26 mouse cellular contexts compared by ENCODE assay signal in genomic region chr6:20028466-20028865, GRCm38 (mm10).
DNase-seq lines count a peak whose midpoint lies in the region; ATAC-seq lines count a peak whose summit lies in the region.
"Had no signal": no experiment of that assay in that cellular context is flagged by ENCODE, and none has a peak within 500 bp of the region (broad histone marks: within the 10 kb centered on the region; RNA-seq: fewer than 3 reads in every experiment).

No protein-coding gene starts in this region.

- no peak overlapping the region for H3K27ac ChIP-seq in intestine, embryonic 15.5 days
- no peak overlapping the region for H3K27ac ChIP-seq in liver, embryonic 13.5 days
- no peak overlapping the region for H3K27ac ChIP-seq in liver, embryonic 16.5 days (ENCODE audit: low read length)
- H3K27ac ChIP-seq: embryonic facial prominence, embryonic 12.5 days; embryonic facial prominence, embryonic 15.5 days; heart, embryonic 15.5 days; hindbrain, embryonic 12.5 days; hindbrain, embryonic 15.5 days had no signal

- no peak overlapping the region for H3K4me3 ChIP-seq in intestine, embryonic 15.5 days (replicated peaks)
- no peak overlapping the region for H3K4me3 ChIP-seq in liver, embryonic 13.5 days (replicated peaks)
- H3K4me3 ChIP-seq in liver, embryonic 16.5 days (ENCODE audit: low read depth, low read length) = no peak overlapping the region
- H3K4me3 ChIP-seq: embryonic facial prominence, embryonic 12.5 days; embryonic facial prominence, embryonic 15.5 days; heart, embryonic 12.5 days; heart, embryonic 15.5 days; hindbrain, embryonic 12.5 days; hindbrain, embryonic 15.5 days had no signal

- H3K27me3 ChIP-seq in intestine, embryonic 15.5 days (replicated peaks) = no peaks in the 10 kb centered on the region
- no peaks in the 10 kb centered on the region for H3K27me3 ChIP-seq in liver, embryonic 13.5 days
- H3K27me3 ChIP-seq in liver, embryonic 16.5 days (ENCODE audit: control insufficient read depth, insufficient read depth, low read depth, low read length) = no peaks in the 10 kb centered on the region
- H3K27me3 ChIP-seq: embryonic facial prominence, embryonic 12.5 days; embryonic facial prominence, embryonic 15.5 days; heart, embryonic 12.5 days; heart, embryonic 15.5 days; hindbrain, embryonic 12.5 days; hindbrain, embryonic 15.5 days had no signal

- ATAC-seq in intestine, embryonic 15.5 days = peak; percentile 59; the same call in 1 of the 2 replicates
- ATAC-seq in liver, embryonic 13.5 days (ENCODE audit: low read depth) = 0 out of 2 replicates have a peak, but pooled peaks have one; percentile 51
- peak; percentile 75 for ATAC-seq in liver, embryonic 16.5 days (ENCODE audit: low read depth)
- ATAC-seq: CD4-positive, CD25-positive, alpha-beta regulatory T cell, adult 4 months; forebrain, embryonic 14.5 days; forebrain, postnatal 0 days had no signal

- no peaks in the 10 kb centered on the region for H3K36me3 ChIP-seq in intestine, embryonic 15.5 days
- H3K36me3 ChIP-seq in liver, embryonic 13.5 days = no peaks in the 10 kb centered on the region
- H3K36me3 ChIP-seq in liver, embryonic 16.5 days (ENCODE audit: control insufficient read depth, insufficient read depth) = no peaks in the 10 kb centered on the region
- H3K36me3 ChIP-seq: embryonic facial prominence, embryonic 12.5 days; embryonic facial prominence, embryonic 15.5 days; heart, embryonic 12.5 days; heart, embryonic 15.5 days; hindbrain, embryonic 12.5 days; hindbrain, embryonic 15.5 days had no signal

- peak; percentile 1 for DNase-seq in forelimb bud, embryonic 11.5 days (ENCODE audit: low read depth, low spot score)
- DNase-seq in liver, embryonic 13.5 days = no peak
- DNase-seq in kidney, postnatal 4 days = no peak
- no peak for DNase-seq in heart, postnatal 10 days
- no peak for DNase-seq in ovary, postnatal 36 days (ENCODE audit: low spot score)
- DNase-seq: adrenal gland, adult 2 months; adrenal gland, postnatal 14 days; cerebellum, adult 11 months; cerebellum, adult 2 months; cerebellum, adult 9-11 months; cerebellum, postnatal 25 days; forebrain, postnatal 0 days; gastrocnemius, postnatal 25 days; heart, adult 18-20 months; heart, postnatal 14 days; heart, postnatal 4 days had no signal

- H3K4me1 ChIP-seq in intestine, embryonic 15.5 days (replicated peaks) = no peaks in the 10 kb centered on the region
- H3K4me1 ChIP-seq in liver, embryonic 13.5 days (replicated peaks) = no peaks in the 10 kb centered on the region
- H3K4me1 ChIP-seq in liver, embryonic 16.5 days (ENCODE audit: control insufficient read depth, low read depth, low read length) = no peaks in the 10 kb centered on the region
- H3K4me1 ChIP-seq: embryonic facial prominence, embryonic 12.5 days; embryonic facial prominence, embryonic 15.5 days; heart, embryonic 12.5 days; heart, embryonic 15.5 days; hindbrain, embryonic 12.5 days; hindbrain, embryonic 15.5 days had no signal

- intact Hi-C loops in heart, postnatal 10 days (cut with DNase I) = no loop called here

- no peak overlapping the region for H3K4me2 ChIP-seq in intestine, embryonic 15.5 days (replicated peaks)
- no peak overlapping the region for H3K4me2 ChIP-seq in liver, embryonic 13.5 days
- H3K4me2 ChIP-seq in liver, embryonic 16.5 days (ENCODE audit: low read depth, low read length) = no peak overlapping the region
- H3K4me2 ChIP-seq: embryonic facial prominence, embryonic 12.5 days; embryonic facial prominence, embryonic 15.5 days; heart, embryonic 12.5 days; heart, embryonic 15.5 days; hindbrain, embryonic 12.5 days; hindbrain, embryonic 15.5 days had no signal

- H3K9me3 ChIP-seq in intestine, embryonic 15.5 days = no peaks in the 10 kb centered on the region
- no peaks in the 10 kb centered on the region for H3K9me3 ChIP-seq in liver, embryonic 13.5 days (replicated peaks)
- H3K9me3 ChIP-seq in liver, embryonic 16.5 days (replicated peaks; ENCODE audit: control insufficient read depth, low read length) = no peaks in the 10 kb centered on the region
- H3K9me3 ChIP-seq: embryonic facial prominence, embryonic 12.5 days; embryonic facial prominence, embryonic 15.5 days; heart, embryonic 12.5 days; heart, embryonic 15.5 days; hindbrain, embryonic 12.5 days; hindbrain, embryonic 15.5 days had no signal

- no peak overlapping the region for H3K9ac ChIP-seq in intestine, embryonic 15.5 days
- no peak overlapping the region for H3K9ac ChIP-seq in liver, embryonic 13.5 days
- H3K9ac ChIP-seq in liver, embryonic 16.5 days (ENCODE audit: low read depth, low read length) = no peak overlapping the region
- H3K9ac ChIP-seq: embryonic facial prominence, embryonic 12.5 days; embryonic facial prominence, embryonic 15.5 days; forebrain, postnatal 0 days; heart, embryonic 12.5 days; heart, embryonic 15.5 days; hindbrain, embryonic 12.5 days; hindbrain, embryonic 15.5 days had no signal
